Mouse (Mus musculus): ENCODE measurements around the gene Slc9a6. TPM values are rescaled to one million over a fixed set of nuclear protein-coding genes. Genes with fewer than 3 reads are reported as not detected.

Gene Slc9a6
- 11.6 and 11.9 TPM in 2 replicates for polyA plus RNA-seq (2014; fragmentation: Nextera tagmentation; extraction: Ambion mirVana)

- Histone ChIP-seq H3K27ac (replicated peaks; ENCODE audit: low read depth, low read length) (no peak within 1 kb of the TSS), H3K9ac (replicated peaks; ENCODE audit: low read length) (peak within 1 kb of the TSS; percentile 51), H3K4me1 (ENCODE audit: control insufficient read depth, insufficient read depth, low read length) (no peaks in the 10 kb centered on the region), H3K36me3 (replicated peaks; ENCODE audit: control insufficient read depth, insufficient read depth, low read depth, low read length) (no peaks in the 10 kb centered on the region), H3K9me3 (replicated peaks; ENCODE audit: control insufficient read depth, low read length) (no peaks in the 10 kb centered on the region), H3K27me3 (ENCODE audit: control insufficient read depth, insufficient read depth, low read length) (no peaks in the 10 kb centered on the region), H3K4me3 (ENCODE audit: low read depth, low read length) (peak within 1 kb of the TSS; percentile 59), H3K4me2 (ENCODE audit: low read depth, low read length) (peak within 1 kb of the TSS; percentile 51)
- ATAC-seq (replicated peaks; ENCODE audit: insufficient number of reproducible peaks, low FRiP score, low TSS enrichment, low read depth) (peak; percentile 93), DNase-seq (ENCODE audit: low spot score) (peak; percentile 81)
- WGBS: 14% methylated on average over 30 of the region's 50 CpGs
Measured at GRCm38 (mm10) chrX:56609623-56610317, at the start of gene Slc9a6. Gene Slc9a6, plus strand, starts transcription at chrX:56609757.

GRCm38 (mm10) chrX:56572465-56572864, 37.1 kb upstream of the Slc9a6 start:
- 30% methylated on average over 6 of the region's 6 CpGs for WGBS
- no peak overlapping the region for H3K27ac ChIP-seq (replicated peaks; ENCODE audit: low read depth, low read length)
- peak; percentile 22 for DNase-seq (ENCODE audit: low spot score)
- no peaks in the 10 kb centered on the region for H3K27me3 ChIP-seq (ENCODE audit: control insufficient read depth, insufficient read depth, low read length)
- no peaks in the 10 kb centered on the region for H3K36me3 ChIP-seq (replicated peaks; ENCODE audit: control insufficient read depth, insufficient read depth, low read depth, low read length)
- H3K9ac ChIP-seq (replicated peaks; ENCODE audit: low read length): no peak overlapping the region
- no peak overlapping the region for H3K4me2 ChIP-seq (ENCODE audit: low read depth, low read length)
- H3K9me3 ChIP-seq (replicated peaks; ENCODE audit: control insufficient read depth, low read length): no peaks in the 10 kb centered on the region
- no peak overlapping the region for H3K4me3 ChIP-seq (ENCODE audit: low read depth, low read length)
- ATAC-seq (replicated peaks; ENCODE audit: insufficient number of reproducible peaks, low FRiP score, low TSS enrichment, low read depth): no peak
- no peaks in the 10 kb centered on the region for H3K4me1 ChIP-seq (ENCODE audit: control insufficient read depth, insufficient read depth, low read length)

DNA sequence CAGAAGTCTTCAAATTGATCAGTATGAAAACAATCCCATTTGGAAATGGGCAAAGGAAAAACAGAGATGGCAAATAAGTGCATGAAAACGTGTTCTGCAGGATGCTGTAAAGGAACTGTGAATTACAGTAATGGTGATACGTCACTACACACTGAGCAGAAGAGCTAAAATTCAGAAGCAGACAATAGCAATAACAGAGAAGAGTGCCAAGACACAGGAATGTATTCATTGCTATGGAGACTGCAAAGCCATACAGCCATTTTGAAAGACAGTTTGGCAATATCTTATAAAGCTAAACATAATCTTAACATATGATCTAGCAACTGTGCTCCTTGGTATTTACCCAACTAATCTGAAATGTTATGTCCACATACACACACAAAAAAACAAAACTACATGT, 31.4 kb upstream of the Slc9a6 start:
- Histone ChIP-seq H3K27ac (replicated peaks; ENCODE audit: low read depth, low read length) (no peak overlapping the region), H3K9me3 (replicated peaks; ENCODE audit: control insufficient read depth, low read length) (no peaks in the 10 kb centered on the region), H3K36me3 (replicated peaks; ENCODE audit: control insufficient read depth, insufficient read depth, low read depth, low read length) (no peaks in the 10 kb centered on the region), H3K9ac (replicated peaks; ENCODE audit: low read length) (no peak overlapping the region), H3K4me2 (ENCODE audit: low read depth, low read length) (no peak overlapping the region), H3K27me3 (ENCODE audit: control insufficient read depth, insufficient read depth, low read length) (no peaks in the 10 kb centered on the region), H3K4me3 (ENCODE audit: low read depth, low read length) (no peak overlapping the region), H3K4me1 (ENCODE audit: control insufficient read depth, insufficient read depth, low read length) (no peaks in the 10 kb centered on the region)
- 74% methylated on average over 2 of the region's 2 CpGs for WGBS
- DNase-seq (ENCODE audit: low spot score) (no peak), ATAC-seq (replicated peaks; ENCODE audit: insufficient number of reproducible peaks, low FRiP score, low TSS enrichment, low read depth) (no peak)

- DNase-seq (ENCODE audit: low spot score): peak; percentile 4
- ATAC-seq (replicated peaks; ENCODE audit: insufficient number of reproducible peaks, low FRiP score, low TSS enrichment, low read depth): peak; percentile 60
- Histone ChIP-seq H3K36me3 (replicated peaks; ENCODE audit: control insufficient read depth, insufficient read depth, low read depth, low read length) (no peaks in the 10 kb centered on the region), H3K4me2 (ENCODE audit: low read depth, low read length) (peak overlapping the region; percentile 39), H3K4me3 (ENCODE audit: low read depth, low read length) (peak overlapping the region; percentile 66), H3K9me3 (replicated peaks; ENCODE audit: control insufficient read depth, low read length) (no peaks in the 10 kb centered on the region), H3K27me3 (ENCODE audit: control insufficient read depth, insufficient read depth, low read length) (no peaks in the 10 kb centered on the region), H3K4me1 (ENCODE audit: control insufficient read depth, insufficient read depth, low read length) (no peaks in the 10 kb centered on the region), H3K27ac (replicated peaks; ENCODE audit: low read depth, low read length) (no peak overlapping the region), H3K9ac (replicated peaks; ENCODE audit: low read length) (peak overlapping the region; percentile 77)
- WGBS: 14% methylated on average over 25 of the region's 25 CpGs
Measured at GRCm38 (mm10) chrX:56597219-56597886, 12.2 kb upstream of the Slc9a6 start.

- Histone ChIP-seq H3K9ac (replicated peaks; ENCODE audit: low read length) (peak within 1 kb of the TSS; percentile 77), H3K9me3 (replicated peaks; ENCODE audit: control insufficient read depth, low read length) (no peaks in the 10 kb centered on the region), H3K4me3 (ENCODE audit: low read depth, low read length) (peak within 1 kb of the TSS; percentile 66), H3K4me1 (ENCODE audit: control insufficient read depth, insufficient read depth, low read length) (no peaks in the 10 kb centered on the region), H3K4me2 (ENCODE audit: low read depth, low read length) (peak within 1 kb of the TSS; percentile 39), H3K36me3 (replicated peaks; ENCODE audit: control insufficient read depth, insufficient read depth, low read depth, low read length) (no peaks in the 10 kb centered on the region), H3K27me3 (ENCODE audit: control insufficient read depth, insufficient read depth, low read length) (no peaks in the 10 kb centered on the region), H3K27ac (replicated peaks; ENCODE audit: low read depth, low read length) (no peak within 1 kb of the TSS)
- 10% methylated on average over 38 of the region's 44 CpGs for WGBS
- peak; percentile 93 for DNase-seq (ENCODE audit: low spot score)
- ATAC-seq (replicated peaks; ENCODE audit: insufficient number of reproducible peaks, low FRiP score, low TSS enrichment, low read depth): peak; percentile 99
Measured at GRCm38 (mm10) chrX:56597887-56598640, 11.5 kb upstream of the Slc9a6 start, which contains the start of gene Mmgt1. Gene Mmgt1, minus strand, starts transcription at chrX:56598069.

GRCm38 (mm10) chrX:56606536-56606935, 3.0 kb upstream of the Slc9a6 start:
- no peak for ATAC-seq (replicated peaks; ENCODE audit: insufficient number of reproducible peaks, low FRiP score, low TSS enrichment, low read depth)

GRCm38 (mm10) chrX:56607032-56607710, 2.4 kb upstream of the Slc9a6 start:
- no peak overlapping the region for H3K9ac ChIP-seq (replicated peaks; ENCODE audit: low read length)
- H3K4me1 ChIP-seq (ENCODE audit: control insufficient read depth, insufficient read depth, low read length): no peaks in the 10 kb centered on the region
- no peaks in the 10 kb centered on the region for H3K36me3 ChIP-seq (replicated peaks; ENCODE audit: control insufficient read depth, insufficient read depth, low read depth, low read length)
- H3K27ac ChIP-seq (replicated peaks; ENCODE audit: low read depth, low read length): no peak overlapping the region
- H3K9me3 ChIP-seq (replicated peaks; ENCODE audit: control insufficient read depth, low read length): no peaks in the 10 kb centered on the region
- ATAC-seq (replicated peaks; ENCODE audit: insufficient number of reproducible peaks, low FRiP score, low TSS enrichment, low read depth) (no peak), DNase-seq (ENCODE audit: low spot score) (no peak)
- H3K4me3 ChIP-seq (ENCODE audit: low read depth, low read length): no peak overlapping the region
- 66% methylated on average over 7 of the region's 7 CpGs for WGBS
- H3K27me3 ChIP-seq (ENCODE audit: control insufficient read depth, insufficient read depth, low read length): no peaks in the 10 kb centered on the region
- no peak overlapping the region for H3K4me2 ChIP-seq (ENCODE audit: low read depth, low read length)

More at GRCm38 (mm10) chrX:56606536-56606935, 3.0 kb upstream of the Slc9a6 start:
- WGBS: 52% methylated on average over 2 of the region's 2 CpGs
- H3K9me3 ChIP-seq (replicated peaks; ENCODE audit: control insufficient read depth, low read length): no peaks in the 10 kb centered on the region
- no peaks in the 10 kb centered on the region for H3K27me3 ChIP-seq (ENCODE audit: control insufficient read depth, insufficient read depth, low read length)
- H3K9ac ChIP-seq (replicated peaks; ENCODE audit: low read length): no peak overlapping the region
- DNase-seq (ENCODE audit: low spot score): no peak
- H3K27ac ChIP-seq (replicated peaks; ENCODE audit: low read depth, low read length): no peak overlapping the region
- no peak overlapping the region for H3K4me2 ChIP-seq (ENCODE audit: low read depth, low read length)
- no peak overlapping the region for H3K4me3 ChIP-seq (ENCODE audit: low read depth, low read length)
- H3K4me1 ChIP-seq (ENCODE audit: control insufficient read depth, insufficient read depth, low read length): no peaks in the 10 kb centered on the region
- H3K36me3 ChIP-seq (replicated peaks; ENCODE audit: control insufficient read depth, insufficient read depth, low read depth, low read length): no peaks in the 10 kb centered on the region

Data from embryonic facial prominence, embryonic 11.5 days (tissue).